Mouse (Mus musculus): ENCODE results near the gene Arfgef3. TPM values are rescaled to one million over a fixed set of nuclear protein-coding genes. Genes with fewer than 3 reads are reported as not detected.
"Not testable (repeated sequence)": the region's sequence is repeated elsewhere in the genome, so short reads cannot be mapped to it uniquely, and the experiment has no call there.

The Arfgef3 gene
- polyA plus RNA-seq, 1 experiment from 2014 or later = 1.3 TPM

GRCm38 (mm10) chr10:18589455-18589854 lies 154.3 kb downstream of the Arfgef3 start:
- 92% methylated on average over 5 of the region's 5 CpGs for whole genome bisulfite sequencing
- H3K9me3 ChIP-seq (ENCODE audit: control insufficient read depth, low read length) = no peaks in the 10 kb centered on the region
- H3K4me1 ChIP-seq (replicated peaks; ENCODE audit: control insufficient read depth, insufficient read depth, low read length) = no peaks in the 10 kb centered on the region
- H3K4me3 ChIP-seq (ENCODE audit: low read depth, low read length) = no peak overlapping the region
- H3K4me2 ChIP-seq (ENCODE audit: low read depth, low read length, severe bottlenecking) = no peak overlapping the region
- DNase-seq (ENCODE audit: low spot score) = no peak
- H3K27me3 ChIP-seq (ENCODE audit: control insufficient read depth, insufficient read depth, low read length) = no peaks in the 10 kb centered on the region
- no peaks in the 10 kb centered on the region for H3K36me3 ChIP-seq (ENCODE audit: control insufficient read depth, insufficient read depth, low read length)
- no peak overlapping the region for H3K9ac ChIP-seq (ENCODE audit: low read length)
- ATAC-seq (replicated peaks; ENCODE audit: low FRiP score) = no peak
- H3K27ac ChIP-seq (ENCODE audit: low read depth, low read length) = no peak overlapping the region

GRCm38 (mm10) chr10:18584188-18584587 lies 159.6 kb downstream of the Arfgef3 start:
- no peak for ATAC-seq (replicated peaks; ENCODE audit: low FRiP score)
- no peak for DNase-seq (ENCODE audit: low spot score)
- WGBS = 2% methylated on average over 7 of the region's 7 CpGs
- Histone ChIP-seq H3K36me3 (ENCODE audit: control insufficient read depth, insufficient read depth, low read length) (no peaks in the 10 kb centered on the region), H3K4me1 (replicated peaks; ENCODE audit: control insufficient read depth, insufficient read depth, low read length) (no peaks in the 10 kb centered on the region), H3K27ac (ENCODE audit: low read depth, low read length) (no peak overlapping the region), H3K4me2 (ENCODE audit: low read depth, low read length, severe bottlenecking) (no peak overlapping the region), H3K4me3 (ENCODE audit: low read depth, low read length) (no peak overlapping the region), H3K9ac (ENCODE audit: low read length) (no peak overlapping the region), H3K9me3 (ENCODE audit: control insufficient read depth, low read length) (no peaks in the 10 kb centered on the region), H3K27me3 (ENCODE audit: control insufficient read depth, insufficient read depth, low read length) (no peaks in the 10 kb centered on the region)

DNA sequence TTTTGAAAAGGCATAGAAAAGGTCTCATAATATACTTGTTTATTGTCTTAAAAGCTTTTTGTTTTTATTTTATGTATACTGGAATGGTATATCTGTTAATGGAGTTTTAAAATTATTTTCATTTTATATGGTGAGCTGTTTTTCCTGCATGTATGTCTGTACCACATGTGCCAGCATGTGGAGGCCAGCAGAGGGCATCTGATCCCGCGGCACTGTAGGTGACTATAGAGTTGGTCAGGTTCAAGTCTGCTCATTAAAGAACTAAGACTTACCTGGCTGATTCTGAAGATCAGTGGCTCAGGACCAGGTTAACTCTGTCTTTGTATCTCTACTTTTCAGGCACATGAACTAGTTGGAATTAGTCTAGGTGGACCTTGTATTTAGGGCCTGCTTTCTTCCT lies 171.2 kb downstream of the Arfgef3 start:
- DNase-seq (ENCODE audit: low spot score) (no peak), ATAC-seq (replicated peaks; ENCODE audit: low FRiP score) (no peak)
- H3K4me2 ChIP-seq (ENCODE audit: low read depth, low read length, severe bottlenecking) = no peak overlapping the region
- H3K27ac ChIP-seq (ENCODE audit: low read depth, low read length) = no peak overlapping the region
- no peaks in the 10 kb centered on the region for H3K27me3 ChIP-seq (ENCODE audit: control insufficient read depth, insufficient read depth, low read length)
- H3K9ac ChIP-seq (ENCODE audit: low read length) = no peak overlapping the region
- H3K4me3 ChIP-seq (ENCODE audit: low read depth, low read length) = no peak overlapping the region
- H3K9me3 ChIP-seq (ENCODE audit: control insufficient read depth, low read length) = no peaks in the 10 kb centered on the region
- WGBS = 55% methylated on average over 2 of the region's 2 CpGs
- no peaks in the 10 kb centered on the region for H3K36me3 ChIP-seq (ENCODE audit: control insufficient read depth, insufficient read depth, low read length)
- no peaks in the 10 kb centered on the region for H3K4me1 ChIP-seq (replicated peaks; ENCODE audit: control insufficient read depth, insufficient read depth, low read length)

DNA sequence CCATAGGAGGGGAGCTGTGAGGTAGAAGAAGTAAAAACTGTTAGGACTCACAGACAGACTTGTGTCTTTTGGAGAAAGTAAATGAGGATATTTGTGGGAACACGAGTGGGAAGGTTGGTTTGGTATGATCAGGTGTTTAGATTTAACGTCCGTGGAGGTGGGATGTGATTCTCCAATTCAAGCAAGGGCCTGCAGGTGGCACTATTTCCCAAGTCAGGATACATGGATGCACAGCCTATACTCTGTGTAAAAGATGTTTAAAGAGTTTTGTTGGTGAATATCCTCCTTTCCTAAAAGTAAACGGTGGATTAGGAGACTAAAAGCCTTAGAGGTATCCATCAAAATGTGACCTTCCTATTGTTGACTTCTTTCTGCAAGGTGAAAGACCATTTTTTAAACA lies 180.8 kb downstream of the Arfgef3 start:
- ATAC-seq (replicated peaks; ENCODE audit: low FRiP score) = no peak

GRCm38 (mm10) chr10:18561445-18561844 lies 182.3 kb downstream of the Arfgef3 start:
- Histone ChIP-seq H3K4me1 (replicated peaks; ENCODE audit: control insufficient read depth, insufficient read depth, low read length) (no peaks in the 10 kb centered on the region), H3K4me2 (ENCODE audit: low read depth, low read length, severe bottlenecking) (no peak overlapping the region), H3K27ac (ENCODE audit: low read depth, low read length) (no peak overlapping the region), H3K27me3 (ENCODE audit: control insufficient read depth, insufficient read depth, low read length) (no peaks in the 10 kb centered on the region), H3K9me3 (ENCODE audit: control insufficient read depth, low read length) (no peaks in the 10 kb centered on the region), H3K4me3 (ENCODE audit: low read depth, low read length) (no peak overlapping the region), H3K36me3 (ENCODE audit: control insufficient read depth, insufficient read depth, low read length) (no peaks in the 10 kb centered on the region), H3K9ac (ENCODE audit: low read length) (no peak overlapping the region)
- DNase-seq (ENCODE audit: low spot score) (no peak), ATAC-seq (replicated peaks; ENCODE audit: low FRiP score) (no peak)
- 55% methylated on average over 5 of the region's 5 CpGs for WGBS

More for the DNA sequence above, 180.8 kb downstream of the Arfgef3 start:
- Histone ChIP-seq H3K4me3 (ENCODE audit: low read depth, low read length) (no peak overlapping the region), H3K9me3 (ENCODE audit: control insufficient read depth, low read length) (no peaks in the 10 kb centered on the region), H3K9ac (ENCODE audit: low read length) (no peak overlapping the region), H3K36me3 (ENCODE audit: control insufficient read depth, insufficient read depth, low read length) (no peaks in the 10 kb centered on the region), H3K4me1 (replicated peaks; ENCODE audit: control insufficient read depth, insufficient read depth, low read length) (no peaks in the 10 kb centered on the region), H3K4me2 (ENCODE audit: low read depth, low read length, severe bottlenecking) (no peak overlapping the region), H3K27ac (ENCODE audit: low read depth, low read length) (no peak overlapping the region), H3K27me3 (ENCODE audit: control insufficient read depth, insufficient read depth, low read length) (no peaks in the 10 kb centered on the region)
- peak; percentile 61 for DNase-seq (ENCODE audit: low spot score)
- 7% methylated on average over 4 of the region's 4 CpGs for WGBS

DNA sequence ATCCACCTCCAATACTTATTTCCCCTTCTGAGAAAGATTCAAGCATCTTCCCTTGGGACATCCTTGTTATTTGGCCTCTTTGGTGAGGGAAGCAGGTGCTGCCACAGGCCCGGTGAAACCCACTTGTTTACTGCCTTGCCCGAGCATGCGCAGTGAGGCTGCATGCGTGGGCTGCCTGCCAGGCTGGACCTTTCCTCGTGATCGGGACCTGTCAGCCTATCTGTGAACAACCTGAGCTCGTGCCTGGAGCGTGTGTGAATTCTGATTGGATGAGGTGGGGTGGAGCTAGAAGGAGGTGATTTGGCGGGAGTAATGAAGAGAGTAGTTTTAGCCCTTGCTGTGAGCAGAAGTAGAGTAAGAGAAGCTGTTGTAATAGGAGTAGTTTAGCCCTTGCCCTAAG lies 184.7 kb downstream of the Arfgef3 start:
- not testable (repeated sequence) for ATAC-seq (replicated peaks; ENCODE audit: low FRiP score)

GRCm38 (mm10) chr10:18549321-18550216 lies 194.2 kb downstream of the Arfgef3 start:
- 3% methylated on average over 35 of the region's 35 CpGs for WGBS
- peak; percentile 59 for ATAC-seq (replicated peaks; ENCODE audit: low FRiP score)

More for the DNA sequence above, 184.7 kb downstream of the Arfgef3 start:
- H3K27me3 ChIP-seq (ENCODE audit: control insufficient read depth, insufficient read depth, low read length); H3K4me2 ChIP-seq (ENCODE audit: low read depth, low read length, severe bottlenecking); H3K27ac ChIP-seq (ENCODE audit: low read depth, low read length); H3K4me1 ChIP-seq (replicated peaks; ENCODE audit: control insufficient read depth, insufficient read depth, low read length); H3K4me3 ChIP-seq (ENCODE audit: low read depth, low read length); DNase-seq (ENCODE audit: low spot score); H3K9ac ChIP-seq (ENCODE audit: low read length); H3K9me3 ChIP-seq (ENCODE audit: control insufficient read depth, low read length); H3K36me3 ChIP-seq (ENCODE audit: control insufficient read depth, insufficient read depth, low read length): not testable (repeated sequence)
- WGBS = 83% methylated on average over 9 of the region's 9 CpGs

DNA sequence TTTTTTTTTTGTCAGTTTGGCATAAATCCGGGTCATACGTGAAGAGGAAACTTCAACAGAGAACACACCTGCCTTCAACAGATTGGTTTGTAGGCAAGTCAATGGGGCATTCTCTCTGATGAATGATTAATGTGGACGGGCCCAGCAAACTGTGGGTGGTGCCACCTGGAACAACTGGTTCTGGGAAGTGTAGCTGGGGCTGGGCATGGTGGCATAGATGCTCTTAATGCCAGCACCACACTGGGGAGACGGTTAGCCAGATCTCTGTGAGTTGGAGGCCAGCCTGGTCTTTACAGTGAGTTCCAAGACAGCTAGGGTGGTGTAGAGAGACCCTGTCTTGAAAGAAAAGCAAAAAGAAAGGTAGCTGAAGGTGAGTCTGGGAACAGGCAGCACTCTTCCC lies 196.4 kb downstream of the Arfgef3 start:
- no peak overlapping the region for H3K9ac ChIP-seq (ENCODE audit: low read length)
- no peak overlapping the region for H3K4me3 ChIP-seq (ENCODE audit: low read depth, low read length)
- H3K36me3 ChIP-seq (ENCODE audit: control insufficient read depth, insufficient read depth, low read length) = no peaks in the 10 kb centered on the region
- no peak overlapping the region for H3K4me2 ChIP-seq (ENCODE audit: low read depth, low read length, severe bottlenecking)
- ATAC-seq (replicated peaks; ENCODE audit: low FRiP score) = no peak
- no peaks in the 10 kb centered on the region for H3K9me3 ChIP-seq (ENCODE audit: control insufficient read depth, low read length)
- no peaks in the 10 kb centered on the region for H3K27me3 ChIP-seq (ENCODE audit: control insufficient read depth, insufficient read depth, low read length)
- no peaks in the 10 kb centered on the region for H3K4me1 ChIP-seq (replicated peaks; ENCODE audit: control insufficient read depth, insufficient read depth, low read length)
- 85% methylated on average over 4 of the region's 4 CpGs for WGBS
- no peak overlapping the region for H3K27ac ChIP-seq (ENCODE audit: low read depth, low read length)
- DNase-seq (ENCODE audit: low spot score) = no peak

More at GRCm38 (mm10) chr10:18549321-18550216, 194.2 kb downstream of the Arfgef3 start:
- H3K27ac ChIP-seq (ENCODE audit: low read depth, low read length) = no peak overlapping the region
- peak overlapping the region; percentile 52; the same call in 1 of the 2 replicates for H3K9ac ChIP-seq (ENCODE audit: low read length)
- no peaks in the 10 kb centered on the region for H3K4me1 ChIP-seq (replicated peaks; ENCODE audit: control insufficient read depth, insufficient read depth, low read length)
- no peaks in the 10 kb centered on the region for H3K9me3 ChIP-seq (ENCODE audit: control insufficient read depth, low read length)
- peak overlapping the region; percentile 35 for H3K4me3 ChIP-seq (ENCODE audit: low read depth, low read length)
- peak overlapping the region; percentile 68 for H3K4me2 ChIP-seq (ENCODE audit: low read depth, low read length, severe bottlenecking)
- peak; percentile 80 for DNase-seq (ENCODE audit: low spot score)
- H3K36me3 ChIP-seq (ENCODE audit: control insufficient read depth, insufficient read depth, low read length) = no peaks in the 10 kb centered on the region
- no peaks in the 10 kb centered on the region for H3K27me3 ChIP-seq (ENCODE audit: control insufficient read depth, insufficient read depth, low read length)

DNA sequence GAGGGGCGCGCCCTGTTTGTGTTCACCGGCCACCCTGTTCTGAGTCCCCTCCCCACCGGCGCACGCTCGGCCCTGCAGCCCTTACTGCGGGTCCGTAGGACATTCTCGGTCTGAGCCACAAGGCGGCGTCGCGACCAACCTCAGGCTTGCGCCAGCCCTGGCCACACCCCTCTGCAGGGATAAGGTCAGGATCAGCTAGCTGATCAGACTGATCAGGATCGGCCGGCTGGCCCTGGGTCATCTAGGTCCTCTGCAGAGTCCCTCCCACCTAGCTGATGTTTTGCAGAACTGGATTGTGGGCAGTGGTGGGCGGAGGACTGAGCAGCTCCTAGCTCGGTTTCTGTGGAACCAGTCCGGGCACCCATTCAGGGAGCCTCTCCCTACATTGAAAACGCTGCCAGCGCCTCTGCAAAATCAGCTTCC lies 197.9 kb downstream of the Arfgef3 start, which contains the start of gene Hebp2:
Gene Hebp2, minus strand, starts transcription at position 264 of the 423 bp plus-strand sequence.
- peak within 1 kb of the TSS; percentile 53 for H3K4me3 ChIP-seq (ENCODE audit: low read depth, low read length)
- H3K36me3 ChIP-seq (ENCODE audit: control insufficient read depth, insufficient read depth, low read length) = no peaks in the 10 kb centered on the region
- no peaks in the 10 kb centered on the region for H3K27me3 ChIP-seq (ENCODE audit: control insufficient read depth, insufficient read depth, low read length)
- ATAC-seq (replicated peaks; ENCODE audit: low FRiP score) (peak; percentile 92), DNase-seq (ENCODE audit: low spot score) (peak; percentile 91)
- peak within 1 kb of the TSS; percentile 69 for H3K9ac ChIP-seq (ENCODE audit: low read length)
- H3K4me1 ChIP-seq (replicated peaks; ENCODE audit: control insufficient read depth, insufficient read depth, low read length) = no peaks in the 10 kb centered on the region
- peak within 1 kb of the TSS; percentile 87 for H3K4me2 ChIP-seq (ENCODE audit: low read depth, low read length, severe bottlenecking)
- WGBS = 0% methylated on average over 22 of the region's 22 CpGs
- H3K27ac ChIP-seq (ENCODE audit: low read depth, low read length) = no peak within 1 kb of the TSS
- H3K9me3 ChIP-seq (ENCODE audit: control insufficient read depth, low read length) = no peaks in the 10 kb centered on the region
